Mouse (Mus musculus) embryonic fibroblast, embryonic 13.5 days (primary cell): ENCODE results near the gene Per1.

ENCODE experiments used
- CTCF ChIP-seq: IDR thresholded peaks from 2 replicates; pipeline ENCODE4 v1.5.1; 2011; ENCODE audit warnings: mild to moderate bottlenecking, control low read depth, low read length, moderate library complexity, borderline replicate concordance; ENCODE audit not compliant: insufficient read depth
- POLR2A ChIP-seq: IDR thresholded peaks from 2 replicates; pipeline ENCODE4 v1.6.1; 2011; ENCODE audit warnings: low read depth, mild to moderate bottlenecking, control low read depth, low read length, moderate library complexity

DNA sequence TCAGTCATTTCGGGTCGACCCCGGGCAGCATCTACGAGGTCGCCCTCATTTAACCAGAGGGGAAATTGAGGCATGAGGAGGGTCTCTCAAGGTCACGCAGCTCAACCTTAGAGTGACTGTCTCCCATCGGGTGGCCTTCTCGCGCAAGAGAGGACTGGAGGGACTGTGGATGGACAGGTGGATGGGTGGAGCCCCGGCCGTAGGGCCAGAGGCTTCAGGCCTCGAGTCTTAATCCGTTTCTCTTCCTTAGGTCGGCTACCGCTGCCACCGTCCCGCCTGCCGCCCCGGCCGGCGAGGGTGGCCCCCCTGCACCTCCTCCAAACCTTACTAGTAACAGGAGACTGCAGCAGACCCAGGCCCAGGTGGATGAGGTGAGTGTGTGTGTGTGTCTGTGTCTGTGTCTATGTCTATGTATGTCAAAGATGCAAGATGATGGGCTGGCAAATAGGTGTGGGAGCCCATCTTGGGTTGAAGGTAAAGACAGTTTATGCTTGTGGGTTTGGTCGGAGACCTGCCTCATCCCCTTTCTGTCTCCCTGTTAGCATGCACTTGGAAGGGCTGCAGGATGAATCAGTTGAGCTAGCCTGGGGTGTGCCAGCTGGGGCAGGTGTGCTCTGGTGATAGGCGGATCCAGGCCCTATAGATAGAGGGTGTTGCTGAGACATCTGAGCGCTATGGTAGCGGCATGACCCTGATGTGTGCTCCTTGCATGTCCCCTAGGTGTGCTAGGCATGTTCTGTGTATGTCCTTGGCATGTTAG, 6.0 kb upstream of the Per1 start:
- TF ChIP-seq CTCF = no peak
- no peak for TF ChIP-seq POLR2A
